Mouse (Mus musculus) B cell, adult 62 days (primary cell): ENCODE data around the gene Vmn1r33. TPM values are rescaled to one million over a fixed set of nuclear protein-coding genes. Genes with fewer than 3 reads are reported as not detected.

Source experiments
- total RNA-seq: library from RNA; stranded (reverse); gene quantifications from 4 replicates; pipeline ENCODE4 v1.2.4, GENCODE M21; 2023

Vmn1r33 gene
- not detected in 4 replicates for total RNA-seq

GRCm38 (mm10) chr6:66618182-66618581 lies at the start of gene Vmn1r33:
Gene Vmn1r33, minus strand, starts transcription at chr6:66618282.

GRCm38 (mm10) chr6:66643779-66644178 lies 25.7 kb upstream of the Vmn1r33 start, which contains the start of gene Vmn1r34:
Gene Vmn1r34, minus strand, starts transcription at chr6:66643879.

Other genes starting within 250 kb of the Vmn1r33 start
- 14.6 to 16.6 TPM (median 15.7 TPM) in 4 replicates for gene Mad2l1, start 82.9 kb downstream of the Vmn1r33 start, total RNA-seq
- not detected in 4 replicates for gene Vmn1r32, start 58.2 kb downstream of the Vmn1r33 start, total RNA-seq
- gene Vmn1r34, start 25.6 kb upstream of the Vmn1r33 start, total RNA-seq: not detected in 4 replicates
- not detected in 4 replicates for gene Vmn1r35, start 67.6 kb upstream of the Vmn1r33 start, total RNA-seq
- gene Vmn1r36, start 100.9 kb upstream of the Vmn1r33 start, total RNA-seq: not detected in 4 replicates
- not detected in 4 replicates for gene Vmn1r37, start 111.1 kb upstream of the Vmn1r33 start, total RNA-seq
- gene Vmn1r38, start 164.3 kb upstream of the Vmn1r33 start, total RNA-seq: not detected in 4 replicates
- not detected in 4 replicates for gene Vmn1r39, start 192.3 kb upstream of the Vmn1r33 start, total RNA-seq